Mouse (Mus musculus): ENCODE data around the gene Cd19.

- TF ChIP-seq CTCF (IDR thresholded peaks at IDR 0.05; ENCODE audit: low read depth, low read length) (no peak), POLR2A (IDR thresholded peaks at IDR 0.05; ENCODE audit: extremely low read depth, insufficient read depth, low read length) (no peak)
These were observed 16.9 kb downstream of the Cd19 start for GRCm38 (mm10) chr7:126397822-126398221.
